Mouse (Mus musculus) embryonic stem cell, embryonic (primary cell): ENCODE data around the gene Olfr707.
"Not testable (repeated sequence)": the region's sequence is repeated elsewhere in the genome, so short reads cannot be mapped to it uniquely, and the experiment has no call there.

ENCODE experiments used
- CTCF ChIA-PET, 4 experiments: fragments of 300-600 bp in 2 of 4; fragments of 350-600 bp in 2 of 4; sonication (Branson Sonifier 250); formaldehyde crosslinking; loops; one replicate each; lab custom pipeline; 2022; ENCODE audit warnings: inconsistent platforms in 2 of 4; lab: Charles Lee
- POLR2A ChIA-PET, 4 experiments: fragments of 300-600 bp in 2 of 4; fragments of 350-600 bp in 2 of 4; sonication (Branson Sonifier 250); formaldehyde crosslinking; loops; one replicate each; lab custom pipeline; 2022; ENCODE audit warnings: antibody characterized with exemption in 4 of 4, inconsistent platforms in 1 of 4; lab: Charles Lee

The Olfr707 gene

GRCm38 (mm10) chr7:106901141-106901540, at the start of gene Olfr707:
Gene Olfr707, minus strand, starts transcription at chr7:106901241.
- CTCF ChIA-PET, POLR2A ChIA-PET: not testable (repeated sequence)

- POLR2A ChIA-PET: no interaction called here
- CTCF ChIA-PET: no interaction called here
These were observed 47.2 kb upstream of the Olfr707 start, which contains the start of gene Olfr710 for GRCm38 (mm10) chr7:106948212-106948611. Gene Olfr710, minus strand, starts transcription at chr7:106948312.

GRCm38 (mm10) chr7:106932119-106932518, 31.1 kb upstream of the Olfr707 start, which contains the start of gene Olfr709-ps1:
Gene Olfr709-ps1, minus strand, starts transcription at chr7:106932219.
- CTCF ChIA-PET: no interaction called here

GRCm38 (mm10) chr7:106920961-106921360, 19.9 kb upstream of the Olfr707 start:
- CTCF ChIA-PET, POLR2A ChIA-PET: not testable (repeated sequence)

More at GRCm38 (mm10) chr7:106932119-106932518, 31.1 kb upstream of the Olfr707 start, which contains the start of gene Olfr709-ps1:
- POLR2A ChIA-PET: no interaction called here

GRCm38 (mm10) chr7:106907676-106908075, 6.6 kb upstream of the Olfr707 start, which contains the start of gene Olfr1532-ps1:
Gene Olfr1532-ps1, plus strand, starts transcription at chr7:106908001.
- POLR2A ChIA-PET: interaction anchor here in 1 of 4 experiments (0.6 kb wide), 1 partner anchor 69 kb away, joined by 3 read pairs; no protein-coding TSS in a partner anchor
- CTCF ChIA-PET: no interaction called here

GRCm38 (mm10) chr7:106888062-106888461, 13.0 kb downstream of the Olfr707 start, which contains the start of gene Olfr706:
Gene Olfr706, minus strand, starts transcription at chr7:106888162.
- CTCF ChIA-PET: no interaction called here
- POLR2A ChIA-PET: no interaction called here

GRCm38 (mm10) chr7:106876791-106877190, 24.2 kb downstream of the Olfr707 start, which contains the start of gene Olfr705:
Gene Olfr705, minus strand, starts transcription at chr7:106876891.
- ChIA-PET CTCF (no interaction called here), POLR2A (no interaction called here)

- ChIA-PET POLR2A (no interaction called here), CTCF (no interaction called here)
These were observed 38.2 kb downstream of the Olfr707 start, which contains the start of gene Olfr704 for GRCm38 (mm10) chr7:106862885-106863284. Gene Olfr704, plus strand, starts transcription at chr7:106863185.

GRCm38 (mm10) chr7:106843060-106843459, 58.0 kb downstream of the Olfr707 start, which contains the start of gene Olfr703:
Gene Olfr703, plus strand, starts transcription at chr7:106843360.
- ChIA-PET CTCF (no interaction called here), POLR2A (no interaction called here)
